Mouse (Mus musculus) megakaryocyte, adult 5-6 weeks (primary cell): Measurements from ENCODE around the gene Tmem50a. TPM values are rescaled to one million over a fixed set of nuclear protein-coding genes. Genes with fewer than 3 reads are reported as not detected.

Source experiments
- ATAC-seq: 2 replicates; pipeline ENCODE4 v1.8.0; 2016; ENCODE audit warnings: mild to moderate bottlenecking, inconsistent platforms; ENCODE audit not compliant: poor library complexity, severe bottlenecking
- total RNA-seq, 2 experiments: library from RNA; stranded (forward) in 1 of 2; stranded (reverse) in 1 of 2; fragments of 153-499, 151-499 nt in 1 of 2; fragments of 221-1000, 200-1000 nt in 1 of 2; gene quantifications; 2 replicates each; pipeline versions ENCODE4 v1.2.3 to v1.2.4; 2015 to 2017

Tmem50a gene
- total RNA-seq, 2 experiments from 2014 or later: 323 to 378 TPM

GRCm38 (mm10) chr4:134879410-134879981 lies 35.3 kb downstream of the Tmem50a start:
- ATAC-seq: peak; percentile 84

GRCm38 (mm10) chr4:134876171-134876570 lies 38.7 kb downstream of the Tmem50a start:
- ATAC-seq: no peak

- ATAC-seq: no peak
Measured at GRCm38 (mm10) chr4:134871950-134872349, 42.9 kb downstream of the Tmem50a start.

- ATAC-seq: no peak
Measured at GRCm38 (mm10) chr4:134871477-134871876, 43.3 kb downstream of the Tmem50a start.

- ATAC-seq: no peak
Measured at GRCm38 (mm10) chr4:134869815-134870375, 44.9 kb downstream of the Tmem50a start.

- peak; percentile 43; the same call in 1 of the 2 replicates for ATAC-seq
Measured at GRCm38 (mm10) chr4:134869068-134869730, 45.6 kb downstream of the Tmem50a start.

- ATAC-seq: no peak
Measured at GRCm38 (mm10) chr4:134868490-134868889, 46.3 kb downstream of the Tmem50a start.

GRCm38 (mm10) chr4:134868065-134868464 lies 46.8 kb downstream of the Tmem50a start:
- ATAC-seq: no peak

GRCm38 (mm10) chr4:134867661-134868060 lies 47.2 kb downstream of the Tmem50a start:
- ATAC-seq: no peak

GRCm38 (mm10) chr4:134867213-134867612 lies 47.6 kb downstream of the Tmem50a start:
- ATAC-seq: no peak

GRCm38 (mm10) chr4:134865789-134866188 lies 49.0 kb downstream of the Tmem50a start:
- no peak for ATAC-seq

- ATAC-seq: no peak
Measured at GRCm38 (mm10) chr4:134865340-134865739, 49.5 kb downstream of the Tmem50a start.

- ATAC-seq: no peak
Measured at GRCm38 (mm10) chr4:134863937-134864729, 50.7 kb downstream of the Tmem50a start, which contains the start of gene Rhd. TSS of gene Rhd (plus strand) at chr4:134864536.

- ATAC-seq: no peak
Measured at GRCm38 (mm10) chr4:134862996-134863395, 51.8 kb downstream of the Tmem50a start.

GRCm38 (mm10) chr4:134861884-134862283 lies 52.9 kb downstream of the Tmem50a start:
- no peak for ATAC-seq

- ATAC-seq: no peak
Measured at GRCm38 (mm10) chr4:134858494-134858893, 56.3 kb downstream of the Tmem50a start.

GRCm38 (mm10) chr4:134856501-134856900 lies 58.3 kb downstream of the Tmem50a start:
- ATAC-seq: no peak

- ATAC-seq: no peak
Measured at GRCm38 (mm10) chr4:134856056-134856455, 58.8 kb downstream of the Tmem50a start.

GRCm38 (mm10) chr4:134855371-134855770 lies 59.5 kb downstream of the Tmem50a start:
- ATAC-seq: no peak

- ATAC-seq: peak; percentile 86
Measured at GRCm38 (mm10) chr4:134853637-134854485, 61.0 kb downstream of the Tmem50a start.
